Mouse (Mus musculus) left cerebral cortex, adult 2 months (tissue): ENCODE results near the gene Mrgpra2a. TPM values are rescaled to one million over a fixed set of nuclear protein-coding genes. Genes with fewer than 3 reads are reported as not detected.
"Not testable (repeated sequence)": the region's sequence is repeated elsewhere in the genome, so short reads cannot be mapped to it uniquely, and the experiment has no call there.

Source experiments
- DNase-seq, 2 experiments: peaks; one replicate each; pipeline ENCODE4 v3.0.0; 2021 to 2022; ENCODE audit warnings: low spot score in 2 of 2, mixed read lengths in 1 of 2; ENCODE audit errors: extremely low spot score in 1 of 2
- H3K27ac ChIP-seq: fragments of 200-600 bp; 2 replicates; pipeline ENCODE4 v1.8.1; 2022
- H3K4me3 ChIP-seq: fragments of 200-600 bp; 2 replicates; pipeline ENCODE4 v1.8.1; 2022
- CTCF ChIP-seq: fragments of 200-600 bp; IDR thresholded peaks from 2 replicates; pipeline ENCODE4 v1.8.1; 2022; ENCODE audit warnings: antibody characterized with exemption, mild to moderate bottlenecking, moderate library complexity
- intact Hi-C: fragments of 180-260 bp; cut with DNase I; formaldehyde crosslinking; loops from one replicate; pipeline ENCODE4 v1.15.1; 2025
- long read RNA-seq, 2 experiments: library from polyadenylated mRNA; stranded (forward); transcript quantifications; one replicate each; pipeline ENCODE4 v2.0.0; 2021; ENCODE audit warnings: borderline mapping rate in 2 of 2
- total RNA-seq, 2 experiments: library from RNA; stranded (reverse); gene quantifications; 2 replicates each; pipeline ENCODE4 v1.2.3; 2021

Mrgpra2a gene
- total RNA-seq = not detected
- long read RNA-seq, experiment 1 = 0 reads
- long read RNA-seq, experiment 2 = 0 reads

GRCm38 (mm10) chr7:47452015-47452414, at the start of gene Mrgpra2a:
Mrgpra2a (minus strand) TSS chr7:47452139.
- H3K27ac ChIP-seq, intact Hi-C loops, DNase-seq, H3K4me3 ChIP-seq: not testable (repeated sequence)

GRCm38 (mm10) chr7:47491266-47491665, 39.3 kb upstream of the Mrgpra2a start:
- DNase-seq, intact Hi-C loops, H3K27ac ChIP-seq, H3K4me3 ChIP-seq: not testable (repeated sequence)

- DNase-seq, H3K27ac ChIP-seq, H3K4me3 ChIP-seq, intact Hi-C loops: not testable (repeated sequence)
Measured at GRCm38 (mm10) chr7:47489438-47489837, 37.5 kb upstream of the Mrgpra2a start.

GRCm38 (mm10) chr7:47483181-47483580, 31.2 kb upstream of the Mrgpra2a start:
- DNase-seq, H3K4me3 ChIP-seq, intact Hi-C loops: not testable (repeated sequence)

GRCm38 (mm10) chr7:47473904-47474303, 22.0 kb upstream of the Mrgpra2a start:
- intact Hi-C loops, H3K4me3 ChIP-seq, H3K27ac ChIP-seq, DNase-seq: not testable (repeated sequence)

More at GRCm38 (mm10) chr7:47483181-47483580, 31.2 kb upstream of the Mrgpra2a start:
- H3K27ac ChIP-seq = not testable (repeated sequence)

- H3K27ac ChIP-seq, H3K4me3 ChIP-seq, DNase-seq, intact Hi-C loops: not testable (repeated sequence)
Measured at GRCm38 (mm10) chr7:47465278-47465981, 13.5 kb upstream of the Mrgpra2a start.

- DNase-seq, H3K4me3 ChIP-seq, intact Hi-C loops, H3K27ac ChIP-seq: not testable (repeated sequence)
Measured at GRCm38 (mm10) chr7:47445729-47446128, 6.2 kb downstream of the Mrgpra2a start.

- H3K27ac ChIP-seq, intact Hi-C loops, DNase-seq, H3K4me3 ChIP-seq: not testable (repeated sequence)
Measured at GRCm38 (mm10) chr7:47436463-47436862, 15.5 kb downstream of the Mrgpra2a start.

GRCm38 (mm10) chr7:47427815-47428508, 24.0 kb downstream of the Mrgpra2a start:
- H3K4me3 ChIP-seq, DNase-seq, H3K27ac ChIP-seq, intact Hi-C loops: not testable (repeated sequence)

- no peak overlapping the region for H3K27ac ChIP-seq
- intact Hi-C loops = no loop called here
- DNase-seq = no peak
- no peak overlapping the region for H3K4me3 ChIP-seq
- no peak for TF ChIP-seq CTCF
Measured at GRCm38 (mm10) chr7:47410602-47411001, 41.3 kb downstream of the Mrgpra2a start.

- intact Hi-C loops = no loop called here
- TF ChIP-seq CTCF = no peak
Measured at GRCm38 (mm10) chr7:47409545-47409944, 42.4 kb downstream of the Mrgpra2a start.

GRCm38 (mm10) chr7:47401125-47401524, 50.8 kb downstream of the Mrgpra2a start:
- DNase-seq = no peak
- no peak for TF ChIP-seq CTCF
- Histone ChIP-seq H3K27ac (no peak overlapping the region), H3K4me3 (no peak overlapping the region)
- intact Hi-C loops = no loop called here

More at GRCm38 (mm10) chr7:47409545-47409944, 42.4 kb downstream of the Mrgpra2a start:
- Histone ChIP-seq H3K27ac (no peak overlapping the region), H3K4me3 (no peak overlapping the region)
- DNase-seq = no peak

Other genes with a start within 250 kb of the Mrgpra2a start
- gene Mrgpra6, start 247.2 kb downstream of the Mrgpra2a start, total RNA-seq = not detected
- not detected for gene Mrgpra9, start 199.3 kb downstream of the Mrgpra2a start, total RNA-seq
- gene Mrgpra1, start 97.9 kb downstream of the Mrgpra2a start, total RNA-seq = not detected
- gene Mrgpra2b, start 76.7 kb upstream of the Mrgpra2a start, total RNA-seq = not detected
- not detected for gene Mrgpra3, start 149.2 kb upstream of the Mrgpra2a start, total RNA-seq